In the genomic region with DNA sequence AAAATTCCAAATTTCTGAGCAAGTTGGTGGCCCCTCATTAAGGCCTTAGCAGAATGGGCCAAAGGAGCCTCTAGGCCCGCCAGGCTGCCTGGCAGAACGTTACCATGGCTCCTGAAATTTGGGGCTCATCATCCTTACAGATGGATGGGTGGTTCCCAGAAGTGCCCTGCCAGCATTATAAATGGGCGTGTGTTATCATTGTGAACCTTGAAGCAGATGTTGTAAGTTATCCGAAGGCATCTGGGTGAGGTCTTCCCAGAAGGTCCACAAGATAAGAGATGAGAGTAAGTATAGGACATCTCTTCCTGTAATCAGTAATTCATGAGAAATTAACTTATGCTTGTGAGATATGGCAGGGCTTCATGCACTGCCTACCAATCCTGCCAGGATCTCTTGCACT, we compare ENCODE assay signal across 22 mouse cellular contexts. TPM values are rescaled to one million over a fixed set of nuclear protein-coding genes. Genes with fewer than 3 reads are reported as not detected.
"Had no signal": no experiment of that assay in that cellular context is flagged by ENCODE, and none has a peak within 500 bp of the region (broad histone marks: within the 10 kb centered on the region; RNA-seq: fewer than 3 reads in every experiment).

No protein-coding gene starts in this region.

- H3K9me3 ChIP-seq: heart, embryonic 10.5 days; heart, embryonic 12.5 days; hindbrain, embryonic 10.5 days; hindbrain, embryonic 15.5 days had no signal

- H3K9ac ChIP-seq: heart, embryonic 12.5 days; hindbrain, embryonic 13.5 days; hindbrain, embryonic 15.5 days; limb, embryonic 12.5 days had no signal

- H3K36me3 ChIP-seq: heart, embryonic 10.5 days; heart, embryonic 12.5 days; hindbrain, embryonic 10.5 days; hindbrain, embryonic 13.5 days; hindbrain, embryonic 15.5 days; limb, embryonic 12.5 days had no signal

- DNase-seq: gastrocnemius, postnatal 14 days; gastrocnemius, postnatal 36 days; heart, postnatal 10 days; heart, postnatal 4 days; kidney, adult 11 months; kidney, adult 2 months; kidney, postnatal 10 days; kidney, postnatal 25 days; kidney, postnatal 4 days; left cerebral cortex, postnatal 4 days; lung, adult 2 months had no signal

- H3K4me1 ChIP-seq: heart, embryonic 10.5 days; heart, embryonic 12.5 days; hindbrain, embryonic 13.5 days; hindbrain, embryonic 15.5 days; limb, embryonic 12.5 days had no signal

- H3K27ac ChIP-seq: heart, embryonic 10.5 days; hindbrain, embryonic 10.5 days; hindbrain, embryonic 13.5 days; hindbrain, embryonic 15.5 days; hindbrain, postnatal 0 days; layer of hippocampus, adult 2 months; left cerebral cortex, adult 2 months; limb, embryonic 12.5 days had no signal

- ATAC-seq: hindbrain, postnatal 0 days; intestine, embryonic 16.5 days had no signal

- H3K27me3 ChIP-seq: heart, embryonic 12.5 days; hindbrain, embryonic 13.5 days; hindbrain, embryonic 15.5 days; limb, embryonic 12.5 days had no signal

- H3K4me3 ChIP-seq: heart, embryonic 10.5 days; heart, embryonic 12.5 days; hindbrain, embryonic 10.5 days; hindbrain, embryonic 13.5 days; hindbrain, embryonic 15.5 days; layer of hippocampus, adult 2 months; left cerebral cortex, adult 2 months; limb, embryonic 12.5 days had no signal

- H3K4me2 ChIP-seq: heart, embryonic 12.5 days; hindbrain, embryonic 13.5 days; hindbrain, embryonic 15.5 days; limb, embryonic 12.5 days had no signal

RNA-seq across cellular contexts. Expression of gene Plb1, which starts 30.0 kb away (rescaled TPM):
- polyA plus RNA-seq: hindbrain, embryonic 15.5 days; kidney, embryonic 14.5 days had no signal
